ENCODE assay signal across 23 mouse cellular contexts in genomic region chr10:39109489-39109874, GRCm38 (mm10). TPM values are rescaled to one million over a fixed set of nuclear protein-coding genes. Genes with fewer than 3 reads are reported as not detected.
DNase-seq lines count a peak whose midpoint lies in the region; ATAC-seq lines count a peak whose summit lies in the region.
"Had no signal": no experiment of that assay in that cellular context is flagged by ENCODE, and none has a peak within 500 bp of the region (broad histone marks: within the 10 kb centered on the region; RNA-seq: fewer than 3 reads in every experiment).

No protein-coding gene starts in this region.

- peaks cover 8% of the 10 kb centered on the region for H3K4me1 ChIP-seq in hindbrain, embryonic 15.5 days (replicated peaks)
- H3K4me1 ChIP-seq in hindbrain, embryonic 10.5 days (replicated peaks), result 0 out of 2 replicates have a peak, but pooled peaks cover 3% of the 10 kb centered on the region
- H3K4me1 ChIP-seq in neural tube, embryonic 13.5 days (replicated peaks), result peaks cover 16% of the 10 kb centered on the region
- 0 out of 2 replicates have a peak, but pooled peaks cover 2% of the 10 kb centered on the region for H3K4me1 ChIP-seq in neural tube, embryonic 14.5 days (ENCODE audit: control insufficient read depth, insufficient read depth, low read length)
- H3K4me1 ChIP-seq: embryonic facial prominence, embryonic 13.5 days; heart, embryonic 10.5 days had no signal

- peak overlapping the region; percentile 66 for H3K27ac ChIP-seq in hindbrain, embryonic 15.5 days (replicated peaks)
- no peak overlapping the region for H3K27ac ChIP-seq in hindbrain, embryonic 10.5 days
- peak overlapping the region; percentile 80 for H3K27ac ChIP-seq in neural tube, embryonic 13.5 days (replicated peaks)
- peak overlapping the region; percentile 64; the same call in 1 of the 2 replicates for H3K27ac ChIP-seq in neural tube, embryonic 14.5 days (ENCODE audit: low read depth, low read length)
- H3K27ac ChIP-seq: embryonic facial prominence, embryonic 13.5 days; forebrain, embryonic 12.5 days; heart, embryonic 10.5 days had no signal

- no peaks in the 10 kb centered on the region for H3K27me3 ChIP-seq in hindbrain, embryonic 15.5 days
- no peaks in the 10 kb centered on the region for H3K27me3 ChIP-seq in hindbrain, embryonic 10.5 days (ENCODE audit: insufficient read depth, poor library complexity, severe bottlenecking)
- H3K27me3 ChIP-seq in neural tube, embryonic 13.5 days, result no peaks in the 10 kb centered on the region
- H3K27me3 ChIP-seq in neural tube, embryonic 14.5 days (ENCODE audit: control insufficient read depth, insufficient read depth, low read length), result no peaks in the 10 kb centered on the region
- H3K27me3 ChIP-seq: CH12.LX; embryonic facial prominence, embryonic 13.5 days; forebrain, embryonic 12.5 days; Patski had no signal

- H3K4me3 ChIP-seq in hindbrain, embryonic 15.5 days, result no peak overlapping the region
- H3K4me3 ChIP-seq in hindbrain, embryonic 10.5 days, result no peak overlapping the region
- H3K4me3 ChIP-seq in neural tube, embryonic 13.5 days, result no peak overlapping the region
- no peak overlapping the region for H3K4me3 ChIP-seq in neural tube, embryonic 14.5 days (ENCODE audit: low read depth, low read length)
- H3K4me3 ChIP-seq: embryonic facial prominence, embryonic 13.5 days; forebrain, embryonic 12.5 days; heart, embryonic 10.5 days had no signal

- peak; percentile 36; the same call in 1 of the 2 replicates for ATAC-seq in hindbrain, embryonic 15.5 days (ENCODE audit: low FRiP score, low read depth)
- ATAC-seq in neural tube, embryonic 13.5 days (ENCODE audit: low read depth), result peak; percentile 66
- ATAC-seq in neural tube, embryonic 14.5 days (ENCODE audit: low read depth), result peak; percentile 75
- ATAC-seq: activated CD4-positive, CD25-positive, alpha-beta regulatory T cell, adult 4 months; forebrain, embryonic 16.5 days; inflammation-experienced regulatory T-cells, adult 6 months; Patski had no signal

- H3K36me3 ChIP-seq in hindbrain, embryonic 15.5 days, result no peaks in the 10 kb centered on the region
- H3K36me3 ChIP-seq in hindbrain, embryonic 10.5 days, result no peaks in the 10 kb centered on the region
- H3K36me3 ChIP-seq in neural tube, embryonic 13.5 days, result 0 out of 2 replicates have a peak, but pooled peaks cover 6% of the 10 kb centered on the region
- H3K36me3 ChIP-seq in neural tube, embryonic 14.5 days (ENCODE audit: control insufficient read depth, insufficient read depth, low read length), result no peaks in the 10 kb centered on the region
- H3K36me3 ChIP-seq: forebrain, embryonic 12.5 days had no signal

- H3K4me2 ChIP-seq in hindbrain, embryonic 15.5 days, result no peak overlapping the region
- H3K4me2 ChIP-seq in neural tube, embryonic 13.5 days, result no peak overlapping the region
- H3K4me2 ChIP-seq in neural tube, embryonic 14.5 days (ENCODE audit: low read depth, low read length), result peak overlapping the region; percentile 7; the same call in 1 of the 2 replicates
- H3K4me2 ChIP-seq: embryonic facial prominence, embryonic 13.5 days; forebrain, embryonic 12.5 days had no signal

- no peak overlapping the region for H3K9ac ChIP-seq in hindbrain, embryonic 15.5 days
- no peak overlapping the region for H3K9ac ChIP-seq in neural tube, embryonic 13.5 days
- no peak overlapping the region for H3K9ac ChIP-seq in neural tube, embryonic 14.5 days (replicated peaks; ENCODE audit: low read depth, low read length)
- H3K9ac ChIP-seq: embryonic facial prominence, embryonic 13.5 days; forebrain, embryonic 12.5 days had no signal

- 46% methylated on average over 4 of the region's 4 CpGs for WGBS in hindbrain, embryonic 15.5 days
- 62% methylated on average over 4 of the region's 4 CpGs for WGBS in hindbrain, embryonic 10.5 days
- 42% methylated on average over 4 of the region's 4 CpGs for WGBS in neural tube, embryonic 13.5 days
- 27% methylated on average over 4 of the region's 4 CpGs for WGBS in neural tube, embryonic 14.5 days

- no peaks in the 10 kb centered on the region for H3K9me3 ChIP-seq in hindbrain, embryonic 15.5 days
- H3K9me3 ChIP-seq in hindbrain, embryonic 10.5 days, result no peaks in the 10 kb centered on the region
- no peaks in the 10 kb centered on the region for H3K9me3 ChIP-seq in neural tube, embryonic 13.5 days
- H3K9me3 ChIP-seq in neural tube, embryonic 14.5 days (ENCODE audit: control insufficient read depth, low read length), result no peaks in the 10 kb centered on the region
- H3K9me3 ChIP-seq: embryonic facial prominence, embryonic 13.5 days; forebrain, embryonic 12.5 days; heart, embryonic 10.5 days had no signal

- no peak for DNase-seq in hindbrain, embryonic 10.5 days (ENCODE audit: low spot score)
- DNase-seq in neural tube, embryonic 10.5 days (ENCODE audit: extremely low spot score, low spot score), result no peak
- DNase-seq in cerebellum, adult 11-12 months, result no peak
- DNase-seq: adrenal gland, adult 2 months; adrenal gland, postnatal 36 days; cerebellum, adult 11 months; cerebellum, adult 9-10 months; cerebellum, postnatal 36 days; gastrocnemius, postnatal 10 days; heart, adult 18-20 months; heart, postnatal 10 days; heart, postnatal 4 days had no signal

RNA-seq across cellular contexts. Expression of gene Fam229b, which starts 24.2 kb away (rescaled TPM):
- 28.0 and 33.6 TPM in 2 replicates for polyA plus RNA-seq in hindbrain, embryonic 15.5 days (2015; fragmentation: Nextera tagmentation; extraction: Ambion mirVana)
- polyA plus RNA-seq in hindbrain, embryonic 10.5 days (2016; fragmentation: Nextera tagmentation; extraction: Ambion mirVana), result 12.6 and 18.0 TPM in 2 replicates
- polyA plus RNA-seq in neural tube, embryonic 13.5 days (2015; fragmentation: Nextera tagmentation; extraction: Ambion mirVana), result 30.2 and 37.0 TPM in 2 replicates
- 35.2 and 40.0 TPM in 2 replicates for polyA plus RNA-seq in neural tube, embryonic 14.5 days (2014; fragmentation: Nextera tagmentation; extraction: Ambion mirVana)

RNA-seq across cellular contexts. Expression of gene Tube1, which starts 24.3 kb away (rescaled TPM):
- polyA plus RNA-seq in hindbrain, embryonic 15.5 days (2015; fragmentation: Nextera tagmentation; extraction: Ambion mirVana), result 6.6 and 8.6 TPM in 2 replicates
- polyA plus RNA-seq in hindbrain, embryonic 10.5 days (2016; fragmentation: Nextera tagmentation; extraction: Ambion mirVana), result 22.0 and 27.1 TPM in 2 replicates
- 7.8 and 11.3 TPM in 2 replicates for polyA plus RNA-seq in neural tube, embryonic 13.5 days (2015; fragmentation: Nextera tagmentation; extraction: Ambion mirVana)
- polyA plus RNA-seq in neural tube, embryonic 14.5 days (2014; fragmentation: Nextera tagmentation; extraction: Ambion mirVana), result 7.7 and 8.5 TPM in 2 replicates

RNA-seq across cellular contexts. Expression of gene Ccn6, which starts 54.1 kb away (rescaled TPM):
- polyA plus RNA-seq in hindbrain, embryonic 15.5 days (2015; fragmentation: Nextera tagmentation; extraction: Ambion mirVana), result 0.36 and 0.43 TPM in 2 replicates
- polyA plus RNA-seq in hindbrain, embryonic 10.5 days (2016; fragmentation: Nextera tagmentation; extraction: Ambion mirVana), result 0.24 and 0.50 TPM in 2 replicates
- 0.65 and 0.81 TPM in 2 replicates for polyA plus RNA-seq in neural tube, embryonic 13.5 days (2015; fragmentation: Nextera tagmentation; extraction: Ambion mirVana)
- polyA plus RNA-seq in neural tube, embryonic 14.5 days (2014; fragmentation: Nextera tagmentation; extraction: Ambion mirVana), result 0.37 and 0.43 TPM in 2 replicates
- polyA plus RNA-seq: activated CD4-positive, CD25-positive, alpha-beta regulatory T cell, adult 4 months had no signal
